Mouse (Mus musculus) v-Abl transformed pro-B cells (cell line): ENCODE data around the gene Mpped2.

Source experiments
- in situ Hi-C, 2 experiments: fragments of 400-800 bp; cut with MboI; formaldehyde crosslinking; loops; one replicate each; pipeline ENCODE4 v1.15.1; 2025; ENCODE audit not compliant: unreplicated experiment in 2 of 2

Gene Mpped2

GRCm38 (mm10) chr2:106849389-106849788, 156.3 kb downstream of the Mpped2 start:
- in situ Hi-C loops, result no loop called here

DNA sequence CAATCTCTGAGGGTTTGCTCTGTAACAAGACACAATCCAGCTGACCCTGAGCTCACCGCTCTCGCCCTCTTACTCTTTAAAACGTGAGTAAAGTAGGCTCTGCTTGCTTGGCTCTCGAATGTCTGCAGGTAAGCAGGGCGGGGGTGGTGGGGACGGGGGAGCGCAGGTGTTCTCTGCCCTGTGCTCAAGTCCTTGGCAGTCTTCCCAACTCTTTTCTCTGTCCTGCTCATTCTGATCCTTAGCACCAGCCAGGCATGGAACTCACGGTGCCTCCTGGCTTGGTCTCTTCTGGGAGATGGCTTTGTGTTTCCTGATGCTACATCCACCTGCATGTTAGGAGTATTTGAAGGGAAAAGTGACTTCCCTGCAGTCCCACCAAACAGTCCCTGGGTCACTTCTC, 158.4 kb downstream of the Mpped2 start:
- in situ Hi-C loops, result no loop called here

GRCm38 (mm10) chr2:106854213-106854612, 161.1 kb downstream of the Mpped2 start:
- in situ Hi-C loops, result no loop called here

DNA sequence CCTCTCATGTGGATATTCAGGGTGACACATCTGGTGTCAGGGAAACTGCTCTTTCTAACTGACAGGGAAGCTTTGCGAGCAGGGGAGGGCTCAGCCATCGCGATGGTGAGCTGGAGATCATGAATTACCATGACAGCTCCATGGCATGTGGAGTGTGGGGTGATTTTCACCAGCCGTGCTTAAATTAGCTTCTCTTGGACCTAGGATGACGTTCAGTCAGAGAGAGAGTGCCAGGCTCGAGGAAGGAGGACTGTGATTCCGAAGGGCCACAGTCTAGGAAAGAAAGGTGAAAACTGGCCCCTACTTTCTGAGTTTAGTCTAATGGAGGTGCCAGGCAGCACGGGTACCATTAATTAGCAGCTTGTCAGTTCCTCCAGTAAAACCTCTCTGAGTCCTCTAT, 161.7 kb downstream of the Mpped2 start:
- in situ Hi-C loops, result no loop called here

DNA sequence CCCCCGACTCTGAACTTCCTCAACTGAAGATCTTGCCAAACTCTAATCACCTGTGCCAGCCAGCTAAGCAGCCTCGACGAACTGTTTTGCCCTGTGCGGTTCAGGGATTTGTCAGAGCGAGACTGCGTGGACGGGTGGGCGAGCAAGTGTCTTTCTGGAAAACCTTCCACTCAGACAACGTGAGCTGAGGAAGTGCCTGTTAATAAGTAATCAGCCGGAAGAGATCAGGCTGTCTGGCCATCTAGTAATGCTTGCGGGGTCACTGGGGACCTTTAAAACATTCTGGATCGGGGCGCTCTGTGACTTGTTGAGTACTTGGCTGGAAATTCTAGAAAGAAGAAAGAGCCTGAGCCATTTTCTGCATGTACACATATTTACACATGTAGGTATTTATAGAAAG, 162.1 kb downstream of the Mpped2 start:
- in situ Hi-C loops, result no loop called here

GRCm38 (mm10) chr2:106855623-106856350, 162.7 kb downstream of the Mpped2 start:
- in situ Hi-C loops, result no loop called here

DNA sequence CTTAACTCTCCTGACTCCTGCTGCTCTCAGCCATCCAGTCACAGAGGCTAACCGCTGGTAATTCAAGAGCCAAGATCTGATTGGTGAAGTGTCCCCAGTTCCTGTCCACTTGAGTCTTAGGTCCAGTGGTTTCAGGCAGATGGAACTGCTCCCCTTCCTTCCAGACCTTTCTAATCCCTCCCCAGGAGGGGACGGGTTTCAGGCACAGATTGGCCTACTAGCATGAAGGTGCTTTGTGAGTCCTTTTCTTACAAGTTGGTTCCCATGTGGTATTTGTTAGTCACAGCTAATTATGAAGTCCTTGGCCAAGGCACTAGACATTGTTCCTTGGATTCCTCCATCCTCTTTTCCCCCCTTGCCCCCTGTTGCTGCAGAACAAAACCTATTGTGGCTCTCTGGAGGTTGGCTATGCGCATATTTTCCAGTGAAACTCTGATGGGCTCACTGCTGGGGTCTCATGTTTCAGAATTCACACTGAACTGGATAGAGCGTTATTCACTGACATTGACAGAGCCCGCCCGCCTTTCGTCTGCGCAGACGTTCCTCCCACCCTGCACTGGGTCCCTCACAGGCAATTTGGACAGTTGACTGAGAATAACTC, 163.4 kb downstream of the Mpped2 start:
- in situ Hi-C loops, result no loop called here

DNA sequence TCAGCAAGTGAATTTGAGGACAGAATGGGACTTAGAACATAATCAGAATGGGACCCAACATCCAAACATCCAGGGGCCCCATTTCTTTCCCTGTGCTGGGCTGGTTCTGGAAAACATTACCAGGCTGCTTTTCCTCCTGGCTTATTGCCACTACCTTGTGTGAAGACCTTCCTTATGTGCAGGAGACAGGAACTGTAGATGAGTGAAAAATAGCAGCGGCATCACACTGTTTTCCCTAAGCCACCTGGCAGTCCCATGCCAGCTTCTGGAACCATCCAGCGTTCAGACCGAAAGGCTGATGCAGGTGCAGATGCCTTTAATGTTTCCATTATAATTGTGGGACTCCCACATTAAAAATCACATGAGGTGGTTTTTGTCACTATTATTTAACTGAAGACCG, 164.2 kb downstream of the Mpped2 start:
- in situ Hi-C loops, result no loop called here

- in situ Hi-C loops, result no loop called here
Measured at GRCm38 (mm10) chr2:106857711-106858110, 164.6 kb downstream of the Mpped2 start.

DNA sequence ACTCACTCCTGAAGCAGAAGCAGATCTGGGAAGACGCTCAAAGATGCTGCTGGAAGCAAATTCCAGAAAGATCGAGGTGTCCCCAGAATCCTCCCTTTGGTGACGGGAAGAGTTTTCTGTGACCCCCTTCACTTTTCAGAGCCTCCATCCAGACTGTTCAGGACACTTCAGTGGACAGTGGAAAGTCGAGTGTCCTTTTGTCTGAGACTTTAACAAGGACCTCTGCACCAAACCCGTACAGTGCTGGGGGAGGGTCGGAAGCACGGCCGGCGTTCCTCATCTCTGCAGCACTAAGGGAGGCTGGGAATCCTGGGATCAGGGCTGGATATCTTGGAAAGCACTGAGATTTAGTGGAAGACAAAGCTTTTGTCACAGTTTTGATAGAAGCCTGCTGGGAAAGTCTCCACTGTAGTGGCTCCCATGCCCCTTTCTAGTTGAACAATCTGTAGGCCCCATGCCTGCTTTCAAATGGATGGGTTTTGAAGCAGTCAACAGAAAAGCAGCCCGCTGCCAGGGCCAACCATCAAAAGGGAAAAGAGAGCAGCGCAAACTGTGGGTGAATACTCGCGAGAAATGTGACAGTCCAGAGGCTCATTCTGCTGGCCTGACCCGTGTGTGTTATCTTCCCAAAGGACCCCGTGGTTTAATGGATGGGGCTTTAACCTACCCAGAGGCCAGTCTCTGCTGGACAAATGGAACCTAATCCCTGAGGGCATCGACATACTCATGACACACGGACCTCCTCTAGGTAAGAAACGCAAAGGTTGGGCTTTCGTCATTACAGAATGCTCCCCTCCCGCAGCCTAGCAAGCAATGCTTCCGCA, 168.0 kb downstream of the Mpped2 start:
- in situ Hi-C loops, result no loop called here

DNA sequence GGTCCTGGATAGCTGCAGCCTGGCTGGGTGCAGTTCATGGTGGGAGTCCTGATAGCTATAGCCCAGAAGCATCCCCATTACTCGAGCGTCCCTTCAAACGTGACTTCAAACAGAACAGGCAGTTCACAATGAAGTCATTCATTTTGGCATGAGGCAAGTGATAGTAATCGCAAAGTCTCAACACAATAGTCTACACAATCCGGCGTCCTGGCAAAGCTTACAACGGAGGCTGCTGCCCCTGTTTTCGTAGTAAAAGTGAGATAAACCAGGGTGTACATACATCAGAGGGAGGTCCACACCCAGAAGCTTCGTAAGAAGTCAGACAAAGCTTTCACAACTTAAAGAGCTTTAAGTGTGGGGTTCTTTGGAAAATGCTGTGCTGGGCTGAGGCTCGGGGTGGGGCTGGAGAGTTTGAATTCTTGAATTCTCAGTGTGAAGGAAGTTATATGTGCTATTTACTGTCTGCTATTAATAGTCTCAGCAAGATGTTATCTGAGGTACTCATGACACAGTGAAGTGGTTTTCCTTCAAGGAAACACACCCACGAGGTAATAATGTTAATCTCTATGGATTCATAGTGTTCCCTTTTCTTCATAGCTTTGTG, 170.1 kb downstream of the Mpped2 start:
- in situ Hi-C loops, result no loop called here

- in situ Hi-C loops, result no loop called here
Measured at GRCm38 (mm10) chr2:106865148-106865786, 172.2 kb downstream of the Mpped2 start.

DNA sequence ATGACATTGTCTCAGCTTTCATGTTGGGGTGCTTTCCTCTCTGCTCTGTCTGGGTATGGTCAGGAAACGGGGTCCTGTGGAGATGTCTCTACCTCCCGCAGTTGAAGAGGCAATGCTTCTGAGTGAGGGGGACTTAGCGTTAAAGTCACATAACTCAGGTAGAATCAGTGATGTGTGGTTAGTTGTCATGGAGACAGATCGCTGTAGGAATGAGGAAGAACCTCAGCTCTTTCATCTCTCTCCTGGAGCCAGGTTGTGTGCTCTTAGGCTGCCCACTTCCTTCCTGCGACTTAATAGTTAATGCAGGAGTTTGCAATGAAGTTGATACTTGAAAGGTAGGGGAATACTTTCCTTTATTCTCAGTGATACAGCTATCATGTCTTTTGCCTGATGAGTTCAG, 173.2 kb downstream of the Mpped2 start:
- in situ Hi-C loops, result no loop called here

DNA sequence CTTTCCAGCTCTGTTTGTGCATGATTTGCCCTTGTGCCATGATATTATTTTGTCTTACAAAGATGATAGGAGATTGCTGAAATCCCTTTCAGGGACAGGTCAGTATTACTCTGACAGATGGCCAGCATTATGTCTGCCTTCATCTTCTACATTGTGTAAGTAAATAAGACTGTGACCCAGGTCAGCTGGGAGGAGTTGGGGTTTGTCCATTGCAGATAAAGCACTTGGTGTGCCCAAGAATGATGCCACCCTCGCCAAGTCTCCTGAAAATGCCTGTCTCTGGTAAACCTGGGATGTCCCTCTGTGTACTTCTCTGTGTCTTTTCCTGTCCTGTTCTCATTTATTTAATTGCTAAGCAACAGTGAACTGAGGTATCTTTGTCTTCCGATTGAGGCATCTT, 177.8 kb downstream of the Mpped2 start:
- in situ Hi-C loops, result no loop called here

GRCm38 (mm10) chr2:106873166-106873565, 180.1 kb downstream of the Mpped2 start:
- in situ Hi-C loops, result no loop called here

DNA sequence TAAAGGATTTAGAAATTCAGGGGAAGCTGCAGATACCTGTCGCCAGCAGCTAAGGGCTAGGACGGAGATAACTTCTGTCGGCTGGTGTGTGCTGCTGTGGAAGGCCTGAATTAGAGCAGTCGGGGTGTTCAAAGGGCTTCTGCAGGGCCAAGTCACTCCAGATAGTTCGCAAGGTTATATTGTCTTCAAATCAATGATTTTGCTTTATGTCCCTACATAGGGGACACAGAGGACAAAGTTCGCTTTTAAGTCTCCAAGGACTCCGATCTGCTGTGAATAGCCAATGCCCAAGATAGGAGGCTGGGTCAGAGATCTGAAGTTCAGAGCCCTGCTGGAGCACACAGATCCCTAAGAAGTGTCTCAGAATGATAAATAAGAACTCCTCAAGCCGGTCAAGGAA, 190.3 kb downstream of the Mpped2 start:
- in situ Hi-C loops, result no loop called here

- in situ Hi-C loops, result no loop called here
Measured at GRCm38 (mm10) chr2:106888174-106888573, 195.1 kb downstream of the Mpped2 start.

GRCm38 (mm10) chr2:106889297-106890000, 196.4 kb downstream of the Mpped2 start:
- in situ Hi-C loops, result no loop called here

GRCm38 (mm10) chr2:106893376-106893775, 200.3 kb downstream of the Mpped2 start:
- in situ Hi-C loops, result no loop called here

DNA sequence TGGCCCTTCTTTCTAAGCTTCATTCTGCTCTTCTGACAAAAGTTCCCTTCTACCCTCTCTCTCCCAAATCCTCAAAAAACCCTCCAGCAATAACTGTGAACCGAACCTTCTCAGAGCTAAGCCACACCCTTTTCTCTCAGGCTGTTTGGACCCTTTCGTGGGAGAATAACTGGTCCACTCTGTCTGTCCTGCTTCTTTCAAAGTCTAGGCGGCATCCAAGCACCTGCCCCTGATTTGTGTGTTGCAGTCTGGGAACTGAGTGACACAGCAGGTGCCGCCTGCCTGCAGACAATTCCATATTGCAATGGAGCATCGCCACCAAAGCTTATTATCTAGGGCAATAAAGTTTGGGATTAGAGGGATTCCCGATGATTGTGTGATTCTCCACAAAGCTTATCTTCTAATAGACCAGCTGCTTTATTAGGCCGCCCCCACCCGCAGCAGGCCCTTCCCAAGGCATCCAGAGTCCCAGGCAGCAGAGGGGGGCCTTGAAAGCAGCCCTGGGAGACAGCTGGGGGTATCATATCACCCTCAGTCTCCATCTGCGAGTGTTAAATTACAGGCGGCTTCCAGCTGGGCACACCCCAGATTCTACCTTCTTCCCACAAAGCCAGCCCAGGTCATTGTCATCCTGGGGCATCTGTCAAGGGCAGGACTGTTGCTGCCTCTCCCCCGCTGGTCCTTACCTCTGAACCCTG, 202.4 kb downstream of the Mpped2 start:
- in situ Hi-C loops, result no loop called here
